Mouse (Mus musculus): ENCODE measurements around the gene Qrfpr. TPM values are rescaled to one million over a fixed set of nuclear protein-coding genes. Genes with fewer than 3 reads are reported as not detected.

Gene Qrfpr
- polyA plus RNA-seq, 1 experiment from 2014 or later: not detected

- WGBS: 30% methylated on average over 2 of the region's 2 CpGs
- Histone ChIP-seq H3K4me3 (replicated peaks; ENCODE audit: low read length) (no peak overlapping the region), H3K4me1 (ENCODE audit: control insufficient read depth, insufficient read depth, low read length) (no peaks in the 10 kb centered on the region), H3K9me3 (replicated peaks; ENCODE audit: control insufficient read depth, low read length) (no peaks in the 10 kb centered on the region), H3K27me3 (ENCODE audit: control insufficient read depth, insufficient read depth, low read length) (no peaks in the 10 kb centered on the region), H3K36me3 (ENCODE audit: control insufficient read depth, insufficient read depth, low read length) (no peaks in the 10 kb centered on the region), H3K9ac (ENCODE audit: low read length) (no peak overlapping the region), H3K27ac (ENCODE audit: low read length) (no peak overlapping the region), H3K4me2 (ENCODE audit: low read depth, low read length) (no peak overlapping the region)
- no peak for ATAC-seq (ENCODE audit: insufficient read depth, low FRiP score)
These were observed 11.2 kb downstream of the Qrfpr start for GRCm38 (mm10) chr3:36210939-36211338.

DNA sequence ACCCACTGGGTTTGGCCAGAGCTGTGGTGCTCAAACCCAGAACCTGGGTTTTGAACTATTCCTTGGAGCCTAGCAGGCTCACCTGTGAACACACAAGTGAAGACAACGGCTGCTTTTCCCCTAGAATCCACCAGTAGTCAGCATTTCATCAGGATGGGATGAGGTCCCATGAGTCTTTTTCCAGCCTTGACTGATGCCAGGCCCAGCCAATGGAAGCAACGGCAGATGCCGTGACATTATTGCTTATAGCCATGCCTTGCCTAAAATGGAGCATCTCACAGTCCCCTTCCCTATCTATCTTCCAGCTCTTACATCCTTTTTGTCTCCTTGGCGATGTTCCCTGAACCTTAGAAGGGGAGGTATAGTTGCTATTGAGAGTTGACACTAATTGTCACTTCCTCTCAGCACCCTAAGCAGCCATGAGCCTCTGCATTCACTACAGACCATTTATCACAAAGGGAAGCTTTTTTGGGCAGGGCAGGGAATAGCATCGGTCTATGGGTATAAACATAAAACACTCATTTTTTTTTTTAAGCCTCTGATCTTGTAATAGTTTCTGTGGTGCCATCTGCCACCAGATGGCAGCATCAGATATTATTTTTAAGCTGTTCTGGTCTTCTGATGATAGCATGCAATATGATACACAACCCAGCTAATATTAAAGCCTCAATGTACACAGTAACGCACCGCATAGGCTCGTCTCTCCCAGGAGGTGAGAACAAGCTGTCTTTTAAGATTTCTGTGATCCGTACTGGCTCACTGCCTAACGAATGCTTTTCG, 12.1 kb downstream of the Qrfpr start:
- no peak for ATAC-seq (ENCODE audit: insufficient read depth, low FRiP score)
- Histone ChIP-seq H3K9me3 (replicated peaks; ENCODE audit: control insufficient read depth, low read length) (no peaks in the 10 kb centered on the region), H3K4me2 (ENCODE audit: low read depth, low read length) (no peak overlapping the region), H3K4me3 (replicated peaks; ENCODE audit: low read length) (no peak overlapping the region), H3K4me1 (ENCODE audit: control insufficient read depth, insufficient read depth, low read length) (no peaks in the 10 kb centered on the region), H3K27me3 (ENCODE audit: control insufficient read depth, insufficient read depth, low read length) (no peaks in the 10 kb centered on the region), H3K9ac (ENCODE audit: low read length) (no peak overlapping the region), H3K27ac (ENCODE audit: low read length) (no peak overlapping the region), H3K36me3 (ENCODE audit: control insufficient read depth, insufficient read depth, low read length) (no peaks in the 10 kb centered on the region)
- WGBS: 55% methylated on average over 11 of the region's 11 CpGs

DNA sequence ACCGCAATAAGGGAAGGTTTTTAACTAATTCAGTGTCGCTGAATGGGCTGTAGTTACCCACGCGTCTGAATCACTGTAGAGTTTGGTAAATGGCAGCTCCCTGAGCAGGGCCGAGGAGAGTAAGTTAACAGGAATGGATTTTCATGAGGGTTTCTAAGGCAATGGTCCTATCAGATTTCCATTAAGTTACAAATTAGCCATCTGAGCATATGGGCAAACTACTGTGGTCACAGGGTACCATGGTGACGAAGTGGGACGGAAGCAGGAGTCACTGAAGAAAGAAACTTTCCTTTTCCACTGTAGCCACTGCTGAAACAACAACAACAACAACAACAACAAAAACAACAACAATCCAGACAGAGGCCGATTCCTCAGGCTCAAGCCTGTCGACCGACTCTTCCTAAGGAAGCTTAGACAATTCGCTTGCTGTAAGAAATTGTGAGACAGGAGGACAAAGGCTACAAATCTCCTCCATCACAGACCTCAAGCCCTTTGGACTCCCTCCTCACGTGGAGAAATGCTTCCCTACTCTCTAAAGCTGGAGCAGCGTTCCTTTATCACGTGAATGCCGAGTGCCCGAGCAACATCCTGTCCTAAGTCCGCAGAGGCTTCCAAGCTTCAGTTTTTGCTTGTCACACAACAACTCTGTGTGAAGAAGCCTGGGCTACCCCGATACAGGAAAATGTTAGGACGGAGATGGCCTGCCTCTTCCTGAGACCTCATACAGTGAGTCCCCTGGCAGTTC, 14.4 kb downstream of the Qrfpr start:
- H3K36me3 ChIP-seq (ENCODE audit: control insufficient read depth, insufficient read depth, low read length): no peaks in the 10 kb centered on the region
- no peak overlapping the region for H3K27ac ChIP-seq (ENCODE audit: low read length)
- no peak overlapping the region for H3K4me2 ChIP-seq (ENCODE audit: low read depth, low read length)
- no peak for ATAC-seq (ENCODE audit: insufficient read depth, low FRiP score)
- 67% methylated on average over 19 of the region's 19 CpGs for WGBS
- H3K4me1 ChIP-seq (ENCODE audit: control insufficient read depth, insufficient read depth, low read length): no peaks in the 10 kb centered on the region
- H3K9ac ChIP-seq (ENCODE audit: low read length): no peak overlapping the region
- no peak overlapping the region for H3K4me3 ChIP-seq (replicated peaks; ENCODE audit: low read length)
- no peaks in the 10 kb centered on the region for H3K27me3 ChIP-seq (ENCODE audit: control insufficient read depth, insufficient read depth, low read length)
- H3K9me3 ChIP-seq (replicated peaks; ENCODE audit: control insufficient read depth, low read length): no peaks in the 10 kb centered on the region

GRCm38 (mm10) chr3:36202932-36203331, 19.2 kb downstream of the Qrfpr start:
- no peak for ATAC-seq (ENCODE audit: insufficient read depth, low FRiP score)

DNA sequence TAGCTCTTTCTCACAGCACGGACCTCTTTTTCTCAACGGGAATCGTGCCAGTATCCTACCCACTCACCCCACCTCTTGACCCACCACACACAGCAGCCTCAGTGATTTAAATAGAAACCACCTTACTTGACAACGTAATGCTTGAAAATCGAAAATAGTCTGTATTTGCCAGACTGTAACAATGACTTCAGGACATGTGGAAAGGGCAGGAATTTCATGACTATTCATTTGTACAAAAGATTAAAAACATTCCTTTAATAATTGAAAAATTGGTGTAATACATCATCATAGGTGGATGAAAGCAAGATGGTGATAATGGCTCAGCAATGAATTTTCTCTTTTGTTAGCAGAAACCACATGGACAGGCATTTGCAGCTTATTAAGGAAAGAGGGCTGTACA, 21.0 kb downstream of the Qrfpr start:
- no peaks in the 10 kb centered on the region for H3K9me3 ChIP-seq (replicated peaks; ENCODE audit: control insufficient read depth, low read length)
- no peak for ATAC-seq (ENCODE audit: insufficient read depth, low FRiP score)
- H3K27me3 ChIP-seq (ENCODE audit: control insufficient read depth, insufficient read depth, low read length): no peaks in the 10 kb centered on the region
- H3K4me1 ChIP-seq (ENCODE audit: control insufficient read depth, insufficient read depth, low read length): no peaks in the 10 kb centered on the region
- H3K36me3 ChIP-seq (ENCODE audit: control insufficient read depth, insufficient read depth, low read length): no peaks in the 10 kb centered on the region
- H3K4me3 ChIP-seq (replicated peaks; ENCODE audit: low read length): no peak overlapping the region
- no peak overlapping the region for H3K9ac ChIP-seq (ENCODE audit: low read length)
- WGBS: 63% methylated on average over 5 of the region's 5 CpGs
- no peak overlapping the region for H3K27ac ChIP-seq (ENCODE audit: low read length)
- H3K4me2 ChIP-seq (ENCODE audit: low read depth, low read length): no peak overlapping the region

More at GRCm38 (mm10) chr3:36202932-36203331, 19.2 kb downstream of the Qrfpr start:
- H3K9me3 ChIP-seq (replicated peaks; ENCODE audit: control insufficient read depth, low read length): no peaks in the 10 kb centered on the region
- H3K9ac ChIP-seq (ENCODE audit: low read length): no peak overlapping the region
- H3K4me3 ChIP-seq (replicated peaks; ENCODE audit: low read length): no peak overlapping the region
- no peaks in the 10 kb centered on the region for H3K4me1 ChIP-seq (ENCODE audit: control insufficient read depth, insufficient read depth, low read length)
- H3K27me3 ChIP-seq (ENCODE audit: control insufficient read depth, insufficient read depth, low read length): no peaks in the 10 kb centered on the region
- no peak overlapping the region for H3K4me2 ChIP-seq (ENCODE audit: low read depth, low read length)
- no peaks in the 10 kb centered on the region for H3K36me3 ChIP-seq (ENCODE audit: control insufficient read depth, insufficient read depth, low read length)
- no peak overlapping the region for H3K27ac ChIP-seq (ENCODE audit: low read length)
- 64% methylated on average over 7 of the region's 7 CpGs for WGBS

DNA sequence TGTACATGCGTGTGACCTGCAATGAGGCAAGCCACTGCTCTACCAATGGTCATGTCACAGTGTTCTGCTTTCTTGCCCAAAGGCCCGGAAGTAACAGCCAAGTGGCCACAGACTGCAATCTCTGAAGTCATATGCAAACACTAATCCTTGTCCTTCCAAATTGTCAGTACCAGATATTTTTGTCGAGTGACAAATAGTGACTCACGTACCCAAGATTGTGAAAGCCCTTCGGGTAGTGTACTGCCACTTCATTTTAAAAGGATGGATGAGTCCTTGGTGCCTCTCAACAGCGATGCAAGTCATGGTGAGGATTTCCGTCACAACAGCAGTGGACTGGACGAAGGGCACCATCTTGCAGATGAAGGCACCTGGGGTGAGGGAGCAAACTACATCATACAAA, 32.9 kb downstream of the Qrfpr start:
- no peaks in the 10 kb centered on the region for H3K9me3 ChIP-seq (replicated peaks; ENCODE audit: control insufficient read depth, low read length)
- H3K4me2 ChIP-seq (ENCODE audit: low read depth, low read length): no peak overlapping the region
- no peaks in the 10 kb centered on the region for H3K4me1 ChIP-seq (ENCODE audit: control insufficient read depth, insufficient read depth, low read length)
- no peak overlapping the region for H3K4me3 ChIP-seq (replicated peaks; ENCODE audit: low read length)
- no peak overlapping the region for H3K27ac ChIP-seq (ENCODE audit: low read length)
- no peaks in the 10 kb centered on the region for H3K36me3 ChIP-seq (ENCODE audit: control insufficient read depth, insufficient read depth, low read length)
- 89% methylated on average over 8 of the region's 8 CpGs for WGBS
- no peaks in the 10 kb centered on the region for H3K27me3 ChIP-seq (ENCODE audit: control insufficient read depth, insufficient read depth, low read length)
- ATAC-seq (ENCODE audit: insufficient read depth, low FRiP score): no peak
- no peak overlapping the region for H3K9ac ChIP-seq (ENCODE audit: low read length)

DNA sequence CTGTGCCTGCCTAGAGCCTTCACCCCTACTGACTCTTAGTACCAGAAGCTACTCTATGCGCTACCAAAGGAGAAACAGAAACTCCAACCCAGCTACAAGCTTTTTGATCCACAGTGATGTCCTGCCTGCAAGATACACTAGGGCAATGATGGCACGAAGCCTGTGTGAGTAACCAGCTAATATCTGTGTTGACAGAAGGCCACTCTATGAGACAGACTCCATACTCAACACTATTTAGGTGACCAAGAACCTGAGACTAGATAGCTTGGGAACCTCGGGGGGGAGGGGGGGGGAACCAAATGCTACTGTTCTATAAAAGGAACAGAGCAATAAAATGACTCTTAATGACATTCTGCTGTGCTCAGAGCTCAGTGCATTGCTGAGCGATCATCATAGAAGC, 35.6 kb downstream of the Qrfpr start:
- Histone ChIP-seq H3K4me3 (replicated peaks; ENCODE audit: low read length) (no peak overlapping the region), H3K9me3 (replicated peaks; ENCODE audit: control insufficient read depth, low read length) (no peaks in the 10 kb centered on the region), H3K4me1 (ENCODE audit: control insufficient read depth, insufficient read depth, low read length) (no peaks in the 10 kb centered on the region), H3K27me3 (ENCODE audit: control insufficient read depth, insufficient read depth, low read length) (no peaks in the 10 kb centered on the region), H3K9ac (ENCODE audit: low read length) (no peak overlapping the region), H3K36me3 (ENCODE audit: control insufficient read depth, insufficient read depth, low read length) (no peaks in the 10 kb centered on the region), H3K27ac (ENCODE audit: low read length) (no peak overlapping the region), H3K4me2 (ENCODE audit: low read depth, low read length) (no peak overlapping the region)
- ATAC-seq (ENCODE audit: insufficient read depth, low FRiP score): no peak
- WGBS: 81% methylated on average over 4 of the region's 4 CpGs

DNA sequence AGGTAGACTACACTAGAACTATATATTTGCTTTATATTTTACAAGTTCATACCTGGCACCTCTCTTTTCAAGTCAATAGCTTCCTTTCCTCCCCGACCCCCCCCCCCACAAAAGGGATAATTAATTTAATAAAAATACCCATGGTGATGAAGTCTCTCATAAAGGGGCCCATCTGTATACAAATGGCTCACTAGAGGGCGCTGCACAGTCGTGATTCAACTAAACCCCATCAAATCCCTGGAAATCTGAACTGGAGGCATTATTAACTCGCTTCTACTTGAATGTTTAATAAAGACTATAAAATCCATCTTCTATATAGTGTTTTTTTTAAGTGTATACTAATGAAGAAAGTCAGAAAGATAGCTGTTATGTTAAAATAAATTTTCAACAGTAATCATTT, 40.6 kb downstream of the Qrfpr start:
- Histone ChIP-seq H3K4me1 (ENCODE audit: control insufficient read depth, insufficient read depth, low read length) (no peaks in the 10 kb centered on the region), H3K27me3 (ENCODE audit: control insufficient read depth, insufficient read depth, low read length) (no peaks in the 10 kb centered on the region), H3K36me3 (ENCODE audit: control insufficient read depth, insufficient read depth, low read length) (no peaks in the 10 kb centered on the region), H3K9ac (ENCODE audit: low read length) (no peak overlapping the region), H3K4me2 (ENCODE audit: low read depth, low read length) (no peak overlapping the region), H3K4me3 (replicated peaks; ENCODE audit: low read length) (no peak overlapping the region), H3K9me3 (replicated peaks; ENCODE audit: control insufficient read depth, low read length) (no peaks in the 10 kb centered on the region), H3K27ac (ENCODE audit: low read length) (no peak overlapping the region)
- WGBS: 6% methylated on average over 4 of the region's 4 CpGs
- no peak for ATAC-seq (ENCODE audit: insufficient read depth, low FRiP score)

DNA sequence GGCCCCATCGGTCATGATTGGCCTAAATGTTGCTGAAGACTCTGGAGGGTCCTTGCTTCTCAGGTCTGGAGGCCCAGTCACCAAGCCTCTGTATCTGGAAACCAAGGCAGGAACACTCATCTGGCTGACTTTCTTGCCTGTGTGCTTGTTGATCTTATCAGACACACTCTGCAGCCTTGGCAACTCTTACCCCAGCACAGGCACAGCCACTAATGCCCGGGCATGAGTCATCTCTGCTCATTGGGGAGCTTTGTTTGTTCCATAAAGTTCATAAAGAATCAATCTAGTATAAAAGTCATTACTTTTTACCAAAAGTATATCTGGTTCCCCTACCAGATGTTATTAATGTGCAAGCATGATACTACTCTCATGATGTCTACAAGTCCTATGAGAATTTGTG, 48.4 kb downstream of the Qrfpr start:
- Histone ChIP-seq H3K4me2 (ENCODE audit: low read depth, low read length) (no peak overlapping the region), H3K4me3 (replicated peaks; ENCODE audit: low read length) (no peak overlapping the region), H3K27ac (ENCODE audit: low read length) (no peak overlapping the region), H3K27me3 (ENCODE audit: control insufficient read depth, insufficient read depth, low read length) (no peaks in the 10 kb centered on the region), H3K4me1 (ENCODE audit: control insufficient read depth, insufficient read depth, low read length) (no peaks in the 10 kb centered on the region), H3K9ac (ENCODE audit: low read length) (no peak overlapping the region), H3K9me3 (replicated peaks; ENCODE audit: control insufficient read depth, low read length) (no peaks in the 10 kb centered on the region), H3K36me3 (ENCODE audit: control insufficient read depth, insufficient read depth, low read length) (no peaks in the 10 kb centered on the region)
- ATAC-seq (ENCODE audit: insufficient read depth, low FRiP score): no peak
- WGBS: 90% methylated on average over 2 of the region's 2 CpGs

Data from stomach, embryonic 16.5 days (tissue).